Mouse (Mus musculus) heart, postnatal 0 days (tissue): ENCODE results near the gene Cd9.

Experiments
- CTCF ChIP-seq: IDR thresholded peaks from 2 replicates; pipeline ENCODE4 v1.5.1; 2016; ENCODE audit warnings: antibody characterized with exemption, control low read depth, low read depth
- EP300 ChIP-seq: IDR thresholded peaks from 2 replicates; pipeline ENCODE4 v1.6.1; 2016; ENCODE audit warnings: antibody characterized with exemption, low read depth

GRCm38 (mm10) chr6:125482427-125482831 is 12.2 kb downstream of the Cd9 start:
- TF ChIP-seq CTCF (no peak), EP300 (0 out of 2 replicates have a peak, but pooled peaks have one; percentile 32)
